Mouse (Mus musculus) olfactory bulb, adult 2 months (tissue): Measurements from ENCODE around the gene Vim. TPM values are rescaled to one million over a fixed set of nuclear protein-coding genes. Genes with fewer than 3 reads are reported as not detected.

Source experiments
- H3K27ac ChIP-seq: fragments of 200-500 bp; 2 replicates; pipeline ENCODE4 v1.5.1; 2012; ENCODE audit warnings: low read depth, low read length; ENCODE audit not compliant: insufficient read depth
- H3K4me1 ChIP-seq: fragments of 200-500 bp; 2 replicates; pipeline ENCODE4 v1.6.1; 2012; ENCODE audit warnings: low read length; ENCODE audit not compliant: control insufficient read depth, insufficient read depth
- H3K4me3 ChIP-seq: fragments of 200-500 bp; 2 replicates; pipeline ENCODE4 v1.5.1; 2012; ENCODE audit warnings: mild to moderate bottlenecking, low read depth, low read length, moderate library complexity; ENCODE audit not compliant: insufficient read depth
- CTCF ChIP-seq: fragments of 200-500 bp; IDR thresholded peaks from 2 replicates; pipeline ENCODE4 v1.5.1; 2012; ENCODE audit warnings: low read depth, mild to moderate bottlenecking, low read length, moderate library complexity; ENCODE audit not compliant: insufficient read depth
- POLR2A ChIP-seq: fragments of 200-500 bp; IDR thresholded peaks from 2 replicates; pipeline ENCODE4 v1.6.1; 2012; ENCODE audit warnings: mild to moderate bottlenecking, low read depth, low read length, moderate library complexity; ENCODE audit not compliant: insufficient read depth
- WGBS: fragments of 180-500 bp; shearing (Covaris S2); methylation state at CpG from one replicate; pipeline ENCODE4 v1.1.7; 2018; 5-methylcytosine and 5-hydroxymethylcytosine counted together
- polyA plus RNA-seq: library from polyadenylated mRNA; stranded (reverse); fragments of >200 nt; gene quantifications from 2 replicates; pipeline ENCODE4 v1.2.4, GENCODE M21; 2012; ENCODE audit warnings: low replicate concordance; ENCODE audit not compliant: missing spikeins, insufficient read depth, insufficient read length

Gene Vim
- not detected in 2 replicates for polyA plus RNA-seq

GRCm38 (mm10) chr2:13573408-13574065 is at the start of gene Vim:
Gene Vim, plus strand, starts transcription at chr2:13573927.
- TF ChIP-seq POLR2A (no peak), CTCF (no peak)
- under 1% methylated on average over 26 of the region's 26 CpGs for WGBS
- peak within 1 kb of the TSS; percentile 73 for H3K27ac ChIP-seq
- peak within 1 kb of the TSS; percentile 53 for H3K4me3 ChIP-seq
- H3K4me1 ChIP-seq = peaks cover 17% of the 10 kb centered on the region

- H3K27ac ChIP-seq = no peak overlapping the region
- H3K4me3 ChIP-seq = no peak overlapping the region
- no peaks in the 10 kb centered on the region for H3K4me1 ChIP-seq
- WGBS = 94% methylated on average over 2 of the region's 2 CpGs
- TF ChIP-seq CTCF = no peak
- TF ChIP-seq POLR2A = no peak
Observed at GRCm38 (mm10) chr2:13526205-13526604, 47.5 kb upstream of the Vim start.

- Histone ChIP-seq H3K27ac (no peak overlapping the region), H3K4me1 (no peaks in the 10 kb centered on the region), H3K4me3 (no peak overlapping the region)
- no peak for TF ChIP-seq POLR2A
- no peak for TF ChIP-seq CTCF
- 51% methylated on average over 2 of the region's 2 CpGs for WGBS
Observed at GRCm38 (mm10) chr2:13527125-13527524, 46.6 kb upstream of the Vim start.

GRCm38 (mm10) chr2:13527531-13527930 is 46.2 kb upstream of the Vim start:
- TF ChIP-seq CTCF (no peak), POLR2A (no peak)
- Histone ChIP-seq H3K27ac (no peak overlapping the region), H3K4me3 (no peak overlapping the region), H3K4me1 (no peaks in the 10 kb centered on the region)
- 67% methylated on average over 4 of the region's 4 CpGs for WGBS

- 98% methylated on average over 3 of the region's 3 CpGs for WGBS
- no peak overlapping the region for H3K4me3 ChIP-seq
- no peak overlapping the region for H3K27ac ChIP-seq
- TF ChIP-seq CTCF (no peak), POLR2A (no peak)
- H3K4me1 ChIP-seq = no peaks in the 10 kb centered on the region
Observed at GRCm38 (mm10) chr2:13529253-13529933, 44.3 kb upstream of the Vim start.

GRCm38 (mm10) chr2:13530639-13531038 is 43.1 kb upstream of the Vim start:
- WGBS = 92% methylated on average over 6 of the region's 6 CpGs
- TF ChIP-seq POLR2A = no peak
- TF ChIP-seq CTCF = no peak
- no peaks in the 10 kb centered on the region for H3K4me1 ChIP-seq
- no peak overlapping the region for H3K27ac ChIP-seq
- no peak overlapping the region for H3K4me3 ChIP-seq

GRCm38 (mm10) chr2:13536747-13537146 is 37.0 kb upstream of the Vim start:
- no peak overlapping the region for H3K4me3 ChIP-seq
- no peaks in the 10 kb centered on the region for H3K4me1 ChIP-seq
- TF ChIP-seq CTCF (no peak), POLR2A (no peak)

GRCm38 (mm10) chr2:13537733-13538132 is 36.0 kb upstream of the Vim start:
- 16% methylated on average over 2 of the region's 2 CpGs for WGBS
- no peak for TF ChIP-seq POLR2A
- no peak for TF ChIP-seq CTCF

More at GRCm38 (mm10) chr2:13536747-13537146, 37.0 kb upstream of the Vim start:
- H3K27ac ChIP-seq = no peak overlapping the region

GRCm38 (mm10) chr2:13538258-13538657 is 35.5 kb upstream of the Vim start:
- Histone ChIP-seq H3K4me3 (no peak overlapping the region), H3K27ac (no peak overlapping the region), H3K4me1 (no peaks in the 10 kb centered on the region)
- 88% methylated on average over 2 of the region's 2 CpGs for WGBS
- TF ChIP-seq POLR2A = no peak
- TF ChIP-seq CTCF = no peak

More at GRCm38 (mm10) chr2:13537733-13538132, 36.0 kb upstream of the Vim start:
- H3K27ac ChIP-seq = no peak overlapping the region
- no peak overlapping the region for H3K4me3 ChIP-seq
- H3K4me1 ChIP-seq = no peaks in the 10 kb centered on the region
